Mouse (Mus musculus) heart, postnatal 4 days (tissue): ENCODE data around the gene Adamts13. TPM values are rescaled to one million over a fixed set of nuclear protein-coding genes. Genes with fewer than 3 reads are reported as not detected.

Source experiments
- DNase-seq: peaks from one replicate; pipeline ENCODE4 v3.0.0; 2021
- total RNA-seq, 2 experiments: library from RNA; stranded (reverse); gene quantifications; 2 replicates each; pipeline ENCODE4 v1.2.3; 2021

Adamts13 gene
- total RNA-seq, result not detected

DNA sequence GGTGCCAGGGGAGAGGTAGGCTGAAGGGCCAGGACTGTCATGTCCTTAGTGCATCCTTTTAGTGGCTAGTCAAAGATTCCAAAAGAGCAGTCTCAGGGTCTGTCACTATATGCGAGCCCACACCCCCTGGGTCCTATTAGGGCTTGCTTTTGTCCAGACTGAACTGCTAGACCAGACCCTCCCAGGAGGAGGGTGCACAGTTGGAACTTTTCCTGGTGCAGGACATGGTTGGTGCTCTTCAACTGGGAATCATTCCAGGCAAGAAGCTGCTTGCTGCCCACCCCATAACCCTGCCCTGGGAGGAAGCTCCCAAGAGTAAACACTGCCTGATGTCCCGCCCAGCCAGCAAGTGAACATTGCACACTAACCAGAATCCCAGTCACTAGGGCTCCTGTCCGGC lies at the start of gene Adamts13:
Adamts13 (plus strand) TSS at position 301 of the 400 bp plus-strand sequence.
- DNase-seq, result no peak

DNA sequence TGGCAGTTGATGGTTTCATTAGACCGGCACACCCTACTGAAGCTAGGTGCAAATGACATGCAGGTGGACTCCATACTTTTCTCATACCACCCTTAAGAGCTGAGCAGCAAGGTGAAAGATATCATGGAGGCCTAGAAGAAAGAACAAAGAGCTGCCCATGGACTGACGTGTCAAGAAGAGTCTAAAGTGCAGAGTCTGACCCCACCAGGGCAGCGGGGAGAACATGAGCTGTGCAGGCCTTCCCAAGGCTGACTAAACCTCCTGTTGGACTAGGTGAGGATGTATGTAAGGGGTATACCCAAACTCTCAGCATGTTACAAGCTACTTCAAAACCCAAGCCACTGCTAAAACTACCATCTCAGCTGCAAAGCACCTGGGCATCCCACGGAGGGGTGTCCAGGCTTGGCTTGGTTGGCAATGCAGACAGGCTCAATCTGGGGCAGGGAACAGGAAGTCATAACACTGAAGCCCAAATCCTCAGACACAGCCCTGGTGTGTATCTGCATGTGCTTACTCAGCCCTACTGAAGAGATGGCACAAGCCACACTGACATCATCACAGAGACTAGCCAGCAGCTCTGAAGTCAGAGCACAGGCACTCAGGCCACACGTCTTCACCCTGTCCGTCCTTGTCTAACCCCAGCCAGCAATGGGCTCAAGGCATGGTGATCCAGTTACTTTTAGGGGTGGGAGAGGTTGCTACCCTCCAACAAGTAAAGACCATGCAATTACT lies 45.3 kb upstream of the Adamts13 start:
- no peak for DNase-seq

- peak; percentile 77 for DNase-seq
Measured at GRCm38 (mm10) chr2:26930390-26930789, 42.8 kb upstream of the Adamts13 start.

DNA sequence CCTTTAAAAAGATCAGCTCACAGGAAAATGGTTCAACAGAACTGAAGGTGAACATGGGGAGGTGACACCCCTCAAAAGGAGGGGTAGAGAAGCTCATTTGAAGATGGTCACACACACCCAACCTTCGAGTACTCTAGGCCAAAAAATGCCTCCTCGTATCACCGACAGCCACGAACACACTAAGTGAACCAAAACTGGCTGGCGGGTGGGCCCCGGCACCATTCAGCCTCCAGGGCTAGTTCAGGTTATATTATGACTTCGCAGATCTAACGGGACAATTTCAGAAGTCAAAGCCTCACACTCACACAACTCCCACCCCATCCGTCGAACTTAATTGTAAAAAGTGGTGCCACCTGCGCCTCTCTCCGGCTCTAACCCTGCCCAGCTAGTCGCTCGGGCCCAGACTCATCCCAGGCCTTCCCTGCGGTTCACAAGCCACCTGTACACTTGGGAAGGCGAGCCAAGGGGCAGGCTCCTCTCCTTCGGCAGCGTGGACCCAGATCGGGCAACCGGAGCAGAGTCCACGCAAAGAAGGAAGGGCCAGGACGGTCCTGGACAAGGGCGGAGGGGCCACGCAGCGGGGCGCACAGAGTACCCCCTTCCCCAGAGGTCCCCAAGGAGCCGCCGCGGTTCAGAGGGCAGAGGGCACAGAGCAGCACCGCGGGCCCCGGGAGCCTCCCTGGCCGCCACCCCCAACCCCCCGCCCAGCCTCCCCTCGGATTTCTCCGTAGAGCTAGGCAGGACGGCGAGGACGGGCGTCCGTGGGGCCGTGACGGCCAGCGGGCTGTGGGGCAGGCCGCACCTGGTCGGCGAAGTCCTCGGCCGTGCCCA lies 40.5 kb upstream of the Adamts13 start:
- DNase-seq, result peak; percentile 57

DNA sequence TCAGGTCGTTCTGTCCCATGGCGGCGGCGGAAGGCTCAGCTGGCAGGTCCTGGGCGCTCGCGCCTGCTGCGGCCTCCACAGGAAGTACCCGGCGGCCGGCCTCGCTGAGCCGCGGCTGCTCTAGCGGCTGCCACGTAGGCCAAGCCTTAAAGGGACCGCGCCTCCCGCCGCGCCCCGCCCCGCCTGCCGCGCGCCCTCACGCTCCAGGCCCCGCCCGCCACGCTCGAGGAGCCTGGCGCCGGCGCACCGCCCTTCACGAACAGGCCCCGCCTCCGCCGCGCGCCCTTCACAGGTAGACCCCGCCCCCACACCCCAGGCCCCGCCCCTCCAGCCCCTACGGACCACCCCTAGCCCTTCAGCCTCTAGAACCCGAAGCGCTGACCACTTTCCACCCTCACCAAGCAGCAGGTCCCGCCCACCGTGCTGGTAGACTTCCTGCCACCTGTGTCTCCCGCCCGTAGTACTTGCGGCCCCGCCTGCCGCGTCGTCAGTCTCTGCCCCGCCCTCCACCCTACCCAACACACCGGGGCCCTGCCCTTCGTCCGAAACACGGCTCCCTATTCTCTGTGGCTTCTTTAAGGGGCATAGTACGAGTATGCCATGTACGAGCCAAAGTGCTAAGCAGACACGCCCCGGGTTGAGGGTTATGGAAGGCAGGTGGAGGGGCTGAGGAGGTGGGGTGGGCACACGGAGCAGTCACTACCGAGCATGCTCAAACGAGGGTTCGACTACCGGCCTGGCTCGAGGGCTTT lies 39.7 kb upstream of the Adamts13 start, which contains the start of the genes Surf4 and Stkld1:
Surf4 (minus strand) TSS at position 625 of the 752 bp plus-strand sequence.
Stkld1 (plus strand) TSS at position 744 of the 752 bp plus-strand sequence.
- DNase-seq, result peak; percentile 93

- DNase-seq, result no peak
Measured at GRCm38 (mm10) chr2:26935286-26935685, 37.9 kb upstream of the Adamts13 start.

GRCm38 (mm10) chr2:26936425-26936824 lies 36.8 kb upstream of the Adamts13 start:
- no peak for DNase-seq

DNA sequence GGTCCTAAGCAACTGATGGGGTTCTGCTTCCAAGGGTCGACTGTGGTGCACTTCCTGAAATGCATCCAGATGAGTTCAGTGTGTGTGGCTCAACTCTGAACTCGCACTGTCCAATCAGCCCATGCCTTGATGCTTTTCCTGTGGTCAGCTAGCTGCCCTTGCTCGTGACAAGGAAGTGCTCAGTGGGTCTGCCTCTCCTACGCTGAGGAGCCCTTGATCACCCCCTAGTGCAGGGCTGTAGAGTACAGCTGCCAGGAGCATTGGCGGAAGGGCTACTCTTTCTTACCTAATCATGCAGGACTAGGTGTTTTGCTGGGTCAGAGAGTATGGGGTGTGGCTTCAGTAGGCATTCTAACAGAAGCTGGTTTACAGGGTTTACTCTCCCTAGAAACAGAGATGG lies 31.7 kb upstream of the Adamts13 start:
- DNase-seq, result no peak

- DNase-seq, result no peak
Measured at GRCm38 (mm10) chr2:26943253-26943652, 30.0 kb upstream of the Adamts13 start.

DNA sequence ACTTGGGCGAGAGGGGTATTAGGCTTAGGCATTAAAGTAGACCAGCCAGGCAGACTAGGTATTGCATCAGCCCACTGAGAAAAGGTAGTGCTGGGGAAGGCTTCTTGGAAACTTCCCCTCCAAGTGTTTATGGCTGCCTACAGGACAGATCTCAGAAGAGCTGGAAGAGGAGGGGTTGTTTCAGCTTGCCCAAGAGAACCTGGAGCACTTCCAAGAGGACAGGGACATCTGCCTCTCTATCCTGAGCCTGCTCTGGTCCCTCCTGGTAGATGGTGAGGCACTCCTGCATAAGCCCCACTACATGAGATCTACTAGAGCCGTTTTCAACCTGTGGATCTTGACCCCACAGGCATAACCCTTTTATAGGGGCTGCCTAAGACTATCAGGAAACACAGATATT lies 22.8 kb upstream of the Adamts13 start:
- no peak for DNase-seq

DNA sequence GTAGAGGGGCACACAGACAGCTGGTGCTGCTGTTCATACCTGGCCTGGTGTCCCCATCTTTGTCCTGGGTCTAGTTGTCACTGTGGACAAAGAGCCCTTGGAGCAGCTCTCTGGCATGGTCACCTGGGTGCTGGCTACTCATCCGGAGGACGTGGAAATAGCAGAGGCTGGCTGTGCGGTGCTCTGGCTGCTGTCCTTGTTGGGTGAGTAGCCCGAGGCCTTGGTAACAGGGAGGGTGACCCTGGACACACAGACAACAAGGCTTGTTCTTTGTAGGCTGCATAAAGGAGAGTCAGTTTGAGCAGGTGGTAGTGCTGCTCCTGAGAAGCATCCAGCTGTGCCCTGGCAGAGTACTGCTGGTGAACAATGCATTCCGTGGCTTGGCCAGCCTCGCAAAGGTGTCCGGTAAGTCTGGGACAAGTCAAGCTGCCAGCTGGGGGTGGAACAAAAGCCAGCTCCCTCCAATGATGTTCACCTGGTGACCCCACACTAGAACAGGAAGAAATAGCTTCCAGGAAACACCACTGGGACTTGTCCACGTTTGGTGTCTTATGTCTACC lies 21.8 kb upstream of the Adamts13 start:
- DNase-seq, result no peak

DNA sequence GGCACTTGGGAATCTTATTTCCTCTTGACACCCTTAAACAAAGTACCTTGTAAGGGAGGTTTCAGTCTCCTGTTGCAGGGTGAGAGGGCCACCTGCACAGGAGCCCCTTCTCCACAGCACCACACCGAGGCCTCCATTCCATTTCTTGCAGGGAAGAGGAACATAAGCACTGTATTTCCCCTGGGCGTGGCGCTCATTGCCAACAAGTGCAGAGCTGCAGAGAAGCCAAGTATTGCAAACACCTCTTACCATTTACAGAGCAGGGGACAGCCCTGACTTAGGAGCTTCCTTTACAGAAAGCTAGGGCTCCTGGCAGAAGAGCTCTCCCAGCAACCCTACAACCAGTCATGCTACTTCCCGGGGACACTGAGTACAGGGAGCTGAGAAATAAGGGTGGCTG lies 21.0 kb upstream of the Adamts13 start:
- no peak for DNase-seq

- no peak for DNase-seq
Measured at GRCm38 (mm10) chr2:26952866-26953265, 20.4 kb upstream of the Adamts13 start.

DNA sequence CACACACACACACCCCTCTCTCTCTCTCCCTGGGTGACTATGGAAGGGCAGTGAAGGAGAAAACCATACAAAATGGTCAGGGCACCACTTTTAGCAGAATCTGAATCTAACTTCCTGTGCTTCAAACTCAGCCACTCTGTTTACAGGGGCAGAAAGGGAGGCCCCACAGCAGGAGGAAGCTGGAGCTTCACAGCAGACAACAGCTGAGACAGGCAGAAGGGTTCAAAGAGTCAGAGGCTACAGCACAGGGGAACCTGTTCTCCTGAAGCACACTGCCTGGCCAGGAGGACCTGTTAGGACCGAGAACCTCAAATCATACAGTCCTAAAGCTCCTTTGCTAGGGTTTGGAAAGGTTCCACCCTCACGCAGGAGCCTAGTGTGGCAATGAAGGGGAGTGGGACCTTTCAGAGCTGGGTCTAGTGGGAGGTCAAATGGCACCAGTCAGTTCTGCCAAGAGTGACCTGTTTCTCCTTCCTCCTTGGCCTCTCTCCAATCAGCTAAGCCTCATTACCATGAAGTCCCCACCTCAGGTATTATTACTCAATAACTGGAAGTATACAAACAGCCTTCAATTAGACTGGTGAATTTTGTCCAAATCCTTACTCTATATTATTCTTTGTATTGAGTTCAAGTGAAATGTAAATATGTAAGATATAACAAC lies 18.4 kb upstream of the Adamts13 start:
- no peak for DNase-seq

- no peak for DNase-seq
Measured at GRCm38 (mm10) chr2:26956811-26957487, 16.3 kb upstream of the Adamts13 start.

GRCm38 (mm10) chr2:26957488-26957859 lies 15.7 kb upstream of the Adamts13 start:
- DNase-seq, result no peak

DNA sequence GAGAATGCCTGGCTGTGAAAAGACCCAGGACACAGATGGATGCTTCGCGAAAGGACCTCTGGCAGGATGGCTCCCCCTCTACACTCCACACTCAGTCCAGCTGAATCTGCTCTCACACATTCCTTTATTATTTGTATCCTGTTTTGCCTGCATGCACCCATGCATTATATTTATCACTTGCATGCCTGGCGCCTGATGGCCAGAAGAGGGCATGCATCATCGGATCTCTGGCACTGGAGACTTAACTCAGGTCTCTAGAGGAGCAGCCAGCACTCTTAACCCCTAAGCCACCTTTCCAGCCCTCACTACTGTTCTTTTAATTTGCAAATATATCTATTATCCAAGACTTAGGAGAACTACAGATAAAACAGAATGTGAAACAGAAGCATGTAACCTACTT lies 12.5 kb upstream of the Adamts13 start:
- no peak for DNase-seq

GRCm38 (mm10) chr2:26963923-26964723 lies 9.1 kb upstream of the Adamts13 start, which contains the start of gene Rexo4:
Rexo4 (minus strand) TSS chr2:26964386.
- DNase-seq, result peak; percentile 95

GRCm38 (mm10) chr2:26964724-26965370 lies 8.4 kb upstream of the Adamts13 start:
- no peak for DNase-seq

DNA sequence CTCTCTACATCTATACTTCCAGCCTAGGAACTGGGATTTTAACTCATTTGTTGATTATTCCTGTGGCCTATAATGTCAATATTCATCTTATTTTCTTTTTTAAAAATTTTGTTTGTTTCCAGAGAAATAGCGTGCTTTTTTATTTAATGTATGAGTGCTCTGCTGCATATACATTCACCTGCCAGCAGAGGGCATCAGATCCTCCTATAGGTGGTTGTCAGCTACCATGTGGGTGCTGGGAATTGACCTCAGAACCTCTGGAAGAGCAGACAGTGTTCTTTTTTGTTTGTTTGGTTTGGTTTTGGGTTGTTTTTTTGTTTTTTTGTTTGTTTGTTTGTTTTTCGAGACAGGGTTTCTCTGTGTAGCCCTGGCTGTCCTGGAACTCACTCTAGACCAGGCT lies 6.0 kb upstream of the Adamts13 start:
- DNase-seq, result no peak
